Mouse (Mus musculus): Measurements from ENCODE around the gene Casp3. TPM values are rescaled to one million over a fixed set of nuclear protein-coding genes. Genes with fewer than 3 reads are reported as not detected.

Casp3 gene
- total and polyA plus RNA-seq, 2 experiments: 6.1 to 22.7 TPM

DNA sequence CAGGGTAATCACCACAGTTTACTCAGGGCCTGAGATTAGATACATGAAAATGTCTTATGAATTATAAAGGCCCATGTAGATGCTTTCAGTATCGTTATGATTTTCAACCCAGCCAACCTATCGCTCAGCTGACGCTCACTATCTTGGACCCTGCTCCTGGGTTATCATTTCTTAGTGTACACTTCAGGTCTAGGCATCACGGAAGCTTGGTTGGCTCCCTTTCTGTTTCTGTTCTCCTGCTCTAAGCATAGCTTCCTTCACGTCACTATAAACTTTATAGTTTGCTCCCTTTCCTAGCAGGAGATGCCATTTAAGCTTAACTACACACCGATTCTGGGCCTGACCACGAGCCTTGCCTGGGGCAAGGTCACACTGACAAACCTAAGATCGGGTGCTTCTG, 5.5 kb upstream of the Casp3 start:
- no peak overlapping the region for H3K9ac ChIP-seq (ENCODE audit: low read depth, low read length)
- DNase-seq (ENCODE audit: extremely low read depth, low read depth, low spot score): no peak

GRCm38 (mm10) chr8:46612913-46613312, 4.2 kb upstream of the Casp3 start:
- H3K79me2 ChIP-seq (ENCODE audit: control insufficient read depth, insufficient read depth, low read length): no peaks in the 10 kb centered on the region
- 93% methylated on average over 4 of the region's 4 CpGs for WGBS
- H3K36me3 ChIP-seq (ENCODE audit: control insufficient read depth, insufficient read depth, low read length): no peaks in the 10 kb centered on the region; the same call in none of the 2 replicates
- no peak overlapping the region for H3K4me3 ChIP-seq (ENCODE audit: insufficient read depth, low read depth, low read length)
- no peaks in the 10 kb centered on the region for H3K27me3 ChIP-seq (ENCODE audit: control insufficient read depth, insufficient read depth, low read length)
- TF ChIP-seq POLR2A (IDR thresholded peaks at IDR 0.05; ENCODE audit: extremely low read depth, insufficient read depth, low read length) (no peak), CTCF (IDR thresholded peaks at IDR 0.05; ENCODE audit: low read depth, low read length) (no peak)
- H3K9ac ChIP-seq (ENCODE audit: low read depth, low read length): no peak overlapping the region
- H3K4me1 ChIP-seq (ENCODE audit: control insufficient read depth, insufficient read depth, low read length): peaks cover 2% of the 10 kb centered on the region; the same call in 1 of the 2 replicates
- no peak for DNase-seq (ENCODE audit: extremely low read depth, low read depth, low spot score)
- no peak overlapping the region for H3K27ac ChIP-seq (replicated peaks; ENCODE audit: insufficient read depth, low read depth, low read length)

More for the DNA sequence above, 5.5 kb upstream of the Casp3 start:
- Histone ChIP-seq H3K27me3 (ENCODE audit: control insufficient read depth, insufficient read depth, low read length) (no peaks in the 10 kb centered on the region), H3K79me2 (ENCODE audit: control insufficient read depth, insufficient read depth, low read length) (no peaks in the 10 kb centered on the region), H3K4me1 (ENCODE audit: control insufficient read depth, insufficient read depth, low read length) (peaks cover 4% of the 10 kb centered on the region; the same call in 1 of the 2 replicates), H3K4me3 (ENCODE audit: insufficient read depth, low read depth, low read length) (no peak overlapping the region), H3K27ac (replicated peaks; ENCODE audit: insufficient read depth, low read depth, low read length) (no peak overlapping the region), H3K36me3 (ENCODE audit: control insufficient read depth, insufficient read depth, low read length) (no peaks in the 10 kb centered on the region; the same call in none of the 2 replicates)
- TF ChIP-seq CTCF (IDR thresholded peaks at IDR 0.05; ENCODE audit: low read depth, low read length) (no peak), POLR2A (IDR thresholded peaks at IDR 0.05; ENCODE audit: extremely low read depth, insufficient read depth, low read length) (no peak)
- 93% methylated on average over 8 of the region's 8 CpGs for WGBS

DNA sequence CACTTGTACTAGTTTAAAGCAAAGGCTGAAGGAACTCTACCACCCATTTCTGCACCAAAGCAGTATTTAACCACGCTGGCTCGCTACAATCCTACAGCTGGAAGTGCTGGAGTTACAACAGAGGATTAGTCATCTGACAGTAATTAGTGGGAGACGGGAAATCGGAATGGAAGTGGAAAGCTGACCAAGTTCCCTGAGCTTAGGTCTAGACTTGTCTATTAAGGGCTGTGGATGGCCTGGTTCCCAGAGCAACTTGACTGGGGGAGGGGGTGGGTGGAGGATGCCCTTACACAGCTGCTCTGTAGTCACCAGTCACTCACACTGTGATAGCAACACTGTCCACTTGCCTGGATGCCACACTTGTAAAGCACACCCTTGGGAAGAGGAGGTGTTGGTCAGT, 3.7 kb upstream of the Casp3 start:
- 81% methylated on average over 4 of the region's 4 CpGs for WGBS

GRCm38 (mm10) chr8:46615936-46616335, 1.2 kb upstream of the Casp3 start:
- no peak overlapping the region for H3K27ac ChIP-seq (replicated peaks; ENCODE audit: insufficient read depth, low read depth, low read length)

More for the DNA sequence above, 3.7 kb upstream of the Casp3 start:
- H3K27me3 ChIP-seq (ENCODE audit: control insufficient read depth, insufficient read depth, low read length): no peaks in the 10 kb centered on the region
- peaks cover 2% of the 10 kb centered on the region; the same call in 1 of the 2 replicates for H3K79me2 ChIP-seq (ENCODE audit: control insufficient read depth, insufficient read depth, low read length)
- H3K27ac ChIP-seq (replicated peaks; ENCODE audit: insufficient read depth, low read depth, low read length): no peak overlapping the region
- no peak overlapping the region for H3K9ac ChIP-seq (ENCODE audit: low read depth, low read length)
- DNase-seq (ENCODE audit: extremely low read depth, low read depth, low spot score): no peak
- no peak overlapping the region for H3K4me3 ChIP-seq (ENCODE audit: insufficient read depth, low read depth, low read length)
- H3K36me3 ChIP-seq (ENCODE audit: control insufficient read depth, insufficient read depth, low read length): no peaks in the 10 kb centered on the region; the same call in none of the 2 replicates
- no peak for TF ChIP-seq POLR2A (IDR thresholded peaks at IDR 0.05; ENCODE audit: extremely low read depth, insufficient read depth, low read length)
- TF ChIP-seq CTCF (IDR thresholded peaks at IDR 0.05; ENCODE audit: low read depth, low read length): no peak
- H3K4me1 ChIP-seq (ENCODE audit: control insufficient read depth, insufficient read depth, low read length): peaks cover 6% of the 10 kb centered on the region; the same call in 1 of the 2 replicates

GRCm38 (mm10) chr8:46617690-46618620, 864 bp downstream of the Casp3 start:
- no peaks in the 10 kb centered on the region for H3K27me3 ChIP-seq (ENCODE audit: control insufficient read depth, insufficient read depth, low read length)
- peaks cover 10% of the 10 kb centered on the region; the same call in 1 of the 2 replicates for H3K4me1 ChIP-seq (ENCODE audit: control insufficient read depth, insufficient read depth, low read length)
- H3K36me3 ChIP-seq (ENCODE audit: control insufficient read depth, insufficient read depth, low read length): no peaks in the 10 kb centered on the region
- 3% methylated on average over 38 of the region's 38 CpGs for WGBS
- H3K9ac ChIP-seq (ENCODE audit: low read depth, low read length): peak overlapping the region; percentile 85
- TF ChIP-seq POLR2A (IDR thresholded peaks at IDR 0.05; ENCODE audit: extremely low read depth, insufficient read depth, low read length) (no peak), CTCF (IDR thresholded peaks at IDR 0.05; ENCODE audit: low read depth, low read length) (no peak)
- DNase-seq (ENCODE audit: extremely low read depth, low read depth, low spot score): peak; percentile 33
- H3K79me2 ChIP-seq (ENCODE audit: control insufficient read depth, insufficient read depth, low read length): peaks cover 12% of the 10 kb centered on the region; the same call in 1 of the 2 replicates
- peak overlapping the region; percentile 55 for H3K27ac ChIP-seq (replicated peaks; ENCODE audit: insufficient read depth, low read depth, low read length)
- H3K4me3 ChIP-seq (ENCODE audit: insufficient read depth, low read depth, low read length): peak overlapping the region; percentile 79

More at GRCm38 (mm10) chr8:46615936-46616335, 1.2 kb upstream of the Casp3 start:
- no peak for DNase-seq (ENCODE audit: extremely low read depth, low read depth, low spot score)
- no peaks in the 10 kb centered on the region; the same call in 1 of the 2 replicates for H3K36me3 ChIP-seq (ENCODE audit: control insufficient read depth, insufficient read depth, low read length)
- peaks cover 6% of the 10 kb centered on the region; the same call in 1 of the 2 replicates for H3K79me2 ChIP-seq (ENCODE audit: control insufficient read depth, insufficient read depth, low read length)
- WGBS: 81% methylated on average over 8 of the region's 8 CpGs
- no peaks in the 10 kb centered on the region for H3K27me3 ChIP-seq (ENCODE audit: control insufficient read depth, insufficient read depth, low read length)
- no peak overlapping the region for H3K4me3 ChIP-seq (ENCODE audit: insufficient read depth, low read depth, low read length)
- no peak overlapping the region for H3K9ac ChIP-seq (ENCODE audit: low read depth, low read length)
- peaks cover 10% of the 10 kb centered on the region; the same call in 1 of the 2 replicates for H3K4me1 ChIP-seq (ENCODE audit: control insufficient read depth, insufficient read depth, low read length)
- TF ChIP-seq CTCF (IDR thresholded peaks at IDR 0.05; ENCODE audit: low read depth, low read length): no peak
- TF ChIP-seq POLR2A (IDR thresholded peaks at IDR 0.05; ENCODE audit: extremely low read depth, insufficient read depth, low read length): no peak

Measured in liver, adult 2 months (tissue).